Mouse (Mus musculus) induced T-regulatory cell, adult 2 months (primary cell): Measurements from ENCODE around the gene Fxyd2.

Source experiments
- DNase-seq: peaks from one replicate; pipeline ENCODE4 v3.0.0-alpha.2; 2012; ENCODE audit warnings: low read depth

The Fxyd2 gene

DNA sequence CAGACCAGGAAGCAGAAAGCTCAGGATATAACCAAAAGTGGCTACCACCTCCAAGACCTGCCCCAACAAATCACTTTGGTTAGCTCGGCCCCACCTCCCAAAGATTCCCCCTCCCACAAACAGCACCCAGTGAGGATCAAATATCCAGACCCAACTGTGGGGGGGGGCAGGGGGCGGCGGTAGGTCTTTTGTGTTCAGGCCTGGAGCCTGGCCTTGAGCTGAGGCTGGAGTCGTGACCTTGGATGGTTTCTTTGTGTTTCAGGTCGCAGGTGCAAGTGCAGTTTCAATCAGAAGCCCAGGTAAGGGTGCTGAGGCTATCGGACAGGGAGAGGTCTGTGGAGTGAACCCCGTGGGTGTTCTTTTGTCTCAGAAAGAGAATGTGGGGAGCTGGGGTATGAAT lies 8.2 kb upstream of the Fxyd2 start:
- DNase-seq, result no peak

DNA sequence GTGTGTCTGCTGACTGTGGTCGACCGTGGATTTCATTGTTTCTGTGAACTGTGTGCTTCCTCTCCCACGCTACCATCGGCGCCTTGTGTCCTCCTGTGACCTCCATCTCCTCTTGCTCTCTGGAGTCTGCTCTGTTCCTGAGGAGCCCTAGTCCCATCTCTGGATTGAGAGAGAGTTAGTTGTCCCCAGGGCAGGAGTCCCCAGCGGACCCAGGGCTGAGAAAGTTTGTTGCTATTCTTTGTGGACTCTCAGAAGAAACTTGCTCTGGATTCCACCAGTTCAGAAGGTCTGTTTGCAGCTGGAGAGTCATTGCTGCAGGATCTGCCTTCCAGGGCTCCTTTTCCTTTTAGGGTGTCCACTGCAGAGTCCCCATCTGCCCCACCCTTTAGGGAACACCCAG lies 4.3 kb upstream of the Fxyd2 start:
- DNase-seq, result no peak

GRCm38 (mm10) chr9:45395796-45396195 lies 3.7 kb upstream of the Fxyd2 start:
- no peak for DNase-seq

DNA sequence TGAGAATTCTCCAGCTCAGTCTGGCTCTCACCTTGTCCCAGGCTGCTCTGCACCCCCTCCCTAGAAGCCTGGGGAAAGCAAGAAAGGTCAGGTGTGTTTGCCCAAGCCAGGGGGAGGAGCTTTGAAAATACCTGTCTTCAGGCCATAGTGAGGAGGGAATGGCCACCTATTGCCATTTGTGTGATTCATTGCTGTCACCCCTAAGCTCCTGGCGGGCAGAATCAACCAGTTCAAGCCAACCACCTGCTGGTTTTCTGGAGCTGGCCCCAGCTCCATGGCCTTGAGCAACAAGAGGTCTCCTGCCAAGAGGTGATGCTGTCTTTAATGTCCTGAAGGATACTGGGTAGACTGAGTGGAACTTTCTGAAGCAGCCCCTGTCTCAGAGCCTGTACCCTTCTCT lies 1.1 kb upstream of the Fxyd2 start:
- no peak for DNase-seq

GRCm38 (mm10) chr9:45401851-45402250 lies 2.4 kb downstream of the Fxyd2 start:
- DNase-seq, result no peak

DNA sequence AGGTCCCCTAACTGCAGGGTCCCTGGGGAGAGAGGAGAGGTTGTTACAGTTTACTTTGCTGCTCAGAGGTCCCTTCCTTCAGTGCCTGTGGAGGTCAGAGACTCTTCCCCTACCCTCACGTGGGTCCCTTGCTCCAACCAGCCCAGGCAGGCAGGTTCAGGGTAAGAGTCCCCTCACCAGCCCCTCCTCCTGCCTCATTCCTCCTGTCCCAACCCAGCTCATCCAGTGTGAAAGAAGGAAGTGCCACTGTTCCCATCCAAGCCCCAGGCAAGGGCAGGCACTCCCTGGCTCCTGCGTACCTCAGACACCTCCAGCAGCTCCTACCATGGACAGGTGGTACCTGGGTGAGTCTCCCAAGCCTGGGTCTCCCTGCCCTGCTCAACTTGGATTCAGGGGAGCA lies 3.5 kb downstream of the Fxyd2 start:
- DNase-seq, result no peak

- DNase-seq, result no peak
These were observed 6.2 kb downstream of the Fxyd2 start for GRCm38 (mm10) chr9:45405694-45406093.

DNA sequence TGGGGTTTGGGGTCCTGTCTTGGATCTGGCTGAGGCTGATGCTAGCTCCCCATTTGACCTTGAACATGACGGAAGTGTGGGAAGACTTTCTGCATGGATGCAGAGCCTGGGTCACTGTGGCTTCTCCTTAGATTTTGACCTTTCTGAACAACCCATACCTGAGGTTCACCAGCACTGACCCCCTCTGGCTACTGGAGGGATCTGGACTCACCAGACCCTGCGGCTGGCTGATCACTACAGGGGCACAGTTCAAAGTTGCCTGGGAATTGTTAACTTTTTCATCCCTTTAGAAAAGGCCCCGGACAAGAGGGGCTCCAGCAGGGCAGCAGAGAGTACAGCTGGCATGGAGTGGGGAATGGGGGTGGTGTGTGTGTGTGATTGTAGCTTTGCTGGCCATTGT lies 7.3 kb downstream of the Fxyd2 start:
- no peak for DNase-seq

DNA sequence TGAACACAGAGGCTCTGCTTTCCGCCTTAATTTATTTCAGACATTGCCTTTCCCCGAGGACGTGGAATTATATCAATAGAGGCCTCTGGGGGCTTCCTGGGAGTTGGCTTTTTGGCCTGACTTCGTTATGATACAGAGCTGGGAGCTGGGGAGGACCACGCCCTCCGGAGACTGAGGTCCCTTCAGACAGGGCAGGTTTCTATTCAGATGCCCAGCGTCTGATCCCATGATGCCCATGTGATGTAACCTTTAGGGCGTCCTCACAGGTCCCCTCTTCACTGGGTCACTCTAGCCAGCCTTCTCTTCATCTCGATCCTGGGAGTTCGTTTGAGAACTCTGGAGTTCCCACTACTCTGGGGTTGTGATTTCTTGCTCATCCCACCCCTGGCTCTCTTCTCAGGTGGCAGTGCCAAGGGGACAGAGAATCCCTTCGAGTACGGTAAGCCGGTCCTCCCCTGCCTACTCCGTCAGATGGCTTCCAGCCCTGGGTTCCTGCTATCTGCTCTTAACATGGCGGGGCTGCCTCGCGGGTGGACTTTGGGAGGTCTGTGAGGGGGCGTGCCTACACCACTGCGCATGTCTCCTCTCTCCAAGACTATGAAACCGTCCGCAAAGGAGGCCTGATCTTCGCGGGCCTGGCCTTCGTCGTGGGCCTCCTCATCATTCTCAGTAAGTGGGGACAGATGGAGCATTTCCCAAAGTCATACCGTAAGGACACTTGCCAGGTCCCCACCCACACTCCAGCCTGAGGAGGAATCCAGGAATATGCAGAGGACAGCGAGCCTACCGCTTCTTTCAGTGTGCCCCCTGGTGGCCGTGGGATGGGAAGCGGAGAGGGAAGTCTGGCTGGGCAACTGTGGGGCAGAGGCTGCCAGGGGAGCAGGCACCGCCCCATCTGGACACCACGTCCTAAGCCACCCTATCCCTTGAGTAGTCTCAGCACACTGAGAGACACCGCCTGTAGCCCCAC lies 8.5 kb downstream of the Fxyd2 start:
- peak; percentile 73 for DNase-seq

DNA sequence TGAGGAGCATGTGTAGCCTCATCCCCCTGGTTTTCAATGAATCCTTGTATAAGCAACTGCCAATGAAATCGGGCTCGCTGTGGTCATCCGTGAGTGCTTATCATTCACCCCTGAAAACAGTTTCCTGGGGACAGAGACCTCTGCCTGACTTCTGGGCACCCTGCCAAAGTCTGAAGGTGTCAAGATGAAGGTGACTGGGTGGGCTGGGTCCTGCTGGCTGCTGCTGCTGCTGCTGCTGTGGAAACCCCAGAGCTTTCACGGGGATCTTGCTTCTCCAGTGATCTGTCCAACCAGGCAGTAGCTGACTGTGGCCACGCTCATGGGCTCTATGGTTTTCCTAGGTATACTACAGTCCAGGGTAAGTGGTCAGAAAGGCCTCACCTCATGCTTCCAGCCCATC lies 10.7 kb downstream of the Fxyd2 start:
- no peak for DNase-seq

- DNase-seq, result no peak
These were observed 11.1 kb downstream of the Fxyd2 start for GRCm38 (mm10) chr9:45410614-45411013.

- no peak for DNase-seq
These were observed 11.6 kb downstream of the Fxyd2 start for GRCm38 (mm10) chr9:45411111-45411510.

DNA sequence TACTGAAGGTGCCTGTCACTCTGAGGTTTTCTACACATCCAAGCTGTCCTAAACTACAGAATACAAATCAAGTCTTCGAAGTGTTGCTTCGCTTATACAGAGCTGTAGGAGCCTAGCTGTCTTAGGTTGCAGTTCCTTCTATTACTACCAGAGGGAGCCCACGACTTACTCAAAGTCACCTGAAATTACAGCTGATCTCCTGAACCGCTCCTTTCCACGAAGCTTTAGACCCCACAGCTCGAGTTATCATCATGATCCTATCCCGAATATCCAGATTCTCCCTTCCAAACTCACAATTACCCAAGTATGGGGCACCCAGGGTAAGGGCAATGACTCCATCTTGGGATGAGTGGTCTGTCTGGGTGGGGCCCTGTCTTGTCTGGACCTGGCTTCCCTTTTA lies 12.3 kb downstream of the Fxyd2 start:
- peak; percentile 80 for DNase-seq

DNA sequence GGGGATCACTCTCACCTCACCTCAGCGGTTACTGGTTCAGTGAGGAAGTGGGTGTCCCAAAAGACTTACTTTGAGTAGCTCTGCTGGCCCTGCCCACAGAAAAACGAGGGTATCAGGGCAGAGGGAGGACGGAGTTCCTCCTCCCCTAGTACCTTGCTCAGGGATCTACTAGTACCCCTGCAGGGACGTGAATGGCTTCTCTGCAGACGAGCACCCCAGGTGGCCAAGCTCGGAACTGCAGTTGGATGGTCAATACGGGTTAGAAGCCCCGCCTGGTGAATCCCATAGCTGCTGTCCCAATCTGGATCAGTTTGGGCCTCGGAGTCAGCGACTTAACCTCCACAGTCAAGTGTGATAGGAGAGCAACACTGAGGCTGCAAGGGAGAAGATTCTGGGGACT lies 12.8 kb downstream of the Fxyd2 start:
- peak; percentile 94 for DNase-seq

GRCm38 (mm10) chr9:45412700-45413477 lies 13.4 kb downstream of the Fxyd2 start:
- no peak for DNase-seq

GRCm38 (mm10) chr9:45413478-45414140 lies 14.1 kb downstream of the Fxyd2 start:
- DNase-seq, result peak; percentile 69

DNA sequence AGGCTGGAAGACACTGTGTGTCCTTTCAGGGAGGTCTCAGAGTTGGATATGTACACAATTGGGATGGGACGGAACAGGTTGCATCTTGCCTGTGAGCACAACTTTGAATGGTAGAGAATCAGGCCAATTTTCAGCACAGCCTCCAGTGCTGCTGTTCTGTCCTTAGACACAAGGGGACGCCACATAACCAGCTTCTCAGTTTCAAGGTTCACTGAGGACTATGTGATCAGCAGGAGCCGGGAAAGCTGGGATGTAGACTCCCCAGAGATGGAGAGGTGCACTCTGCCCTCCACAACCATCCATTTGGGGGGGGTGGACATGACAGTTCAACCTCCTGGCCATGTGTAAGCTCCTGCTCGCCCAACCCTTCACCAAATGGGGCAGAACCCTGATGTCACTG lies 16.4 kb downstream of the Fxyd2 start:
- DNase-seq, result peak; percentile 53

- DNase-seq, result peak; percentile 89
These were observed 17.8 kb downstream of the Fxyd2 start for GRCm38 (mm10) chr9:45417245-45417644.

GRCm38 (mm10) chr9:45418252-45418651 lies 18.8 kb downstream of the Fxyd2 start:
- DNase-seq, result no peak

DNA sequence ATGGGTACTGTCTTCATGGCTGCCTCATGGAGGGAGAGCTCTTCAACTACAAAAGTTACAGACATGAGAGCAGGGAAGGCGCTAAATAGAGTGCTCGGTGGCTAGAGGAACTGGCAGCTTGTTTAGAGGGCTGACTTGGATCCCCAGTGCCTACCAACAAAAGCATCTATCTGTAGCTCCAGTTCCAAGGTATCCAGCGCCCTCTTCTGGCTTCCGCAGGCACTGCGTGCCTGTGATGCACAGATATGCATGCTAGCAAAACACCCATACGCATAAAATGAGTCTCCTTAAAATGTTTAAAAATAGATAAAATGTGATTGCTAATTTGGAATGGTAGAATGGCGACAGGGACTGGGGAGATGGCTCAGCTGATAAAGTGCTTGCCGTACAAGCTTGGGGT lies 21.7 kb downstream of the Fxyd2 start:
- peak; percentile 61 for DNase-seq

GRCm38 (mm10) chr9:45422761-45423298 lies 23.4 kb downstream of the Fxyd2 start:
- no peak for DNase-seq

DNA sequence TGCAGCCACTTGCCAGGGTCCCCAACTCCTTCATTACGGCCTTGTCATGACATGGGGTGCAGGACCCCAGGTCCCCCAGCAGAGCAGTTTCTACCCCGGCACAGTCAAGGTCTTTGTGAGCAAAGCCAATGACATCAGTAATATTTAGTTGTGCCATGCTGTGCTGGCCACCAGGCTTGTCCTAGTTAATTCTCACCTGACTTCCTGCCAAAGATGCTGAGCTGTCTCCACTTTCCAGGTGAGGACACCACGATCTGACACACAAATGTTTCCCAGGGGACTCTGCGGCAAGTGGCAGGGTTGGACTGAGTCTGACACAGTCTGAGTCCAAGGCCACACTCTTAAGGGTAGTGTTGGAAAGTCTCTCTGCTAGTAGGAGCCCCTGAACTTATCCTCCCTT lies 27.0 kb downstream of the Fxyd2 start, which contains the start of gene Dscaml1:
Dscaml1 (plus strand) TSS at position 173 of the 400 bp plus-strand sequence.
- no peak for DNase-seq
